Mouse (Mus musculus) neural tube, embryonic 14.5 days (tissue): Measurements from ENCODE around the gene Ccdc12. TPM values are rescaled to one million over a fixed set of nuclear protein-coding genes. Genes with fewer than 3 reads are reported as not detected.
"Not testable (repeated sequence)": the region's sequence is repeated elsewhere in the genome, so short reads cannot be mapped to it uniquely, and the experiment has no call there.

Experiments
- ATAC-seq: fragments of 200-750 bp; cut with Nextera tagmentation; 2 replicates; pipeline ENCODE4 v1.8.0; 2017; ENCODE audit warnings: low read depth, mild to moderate bottlenecking, moderate TSS enrichment, moderate library complexity
- H3K27ac ChIP-seq: fragments of 300-500 bp; sonication (generic); 2 replicates; pipeline ENCODE4 v1.5.1; 2014; ENCODE audit warnings: low read depth, mild to moderate bottlenecking, control low read depth, low read length, moderate library complexity, mixed read lengths
- H3K27me3 ChIP-seq: fragments of 300-500 bp; sonication (generic); 2 replicates; pipeline ENCODE4 v1.6.1; 2014; ENCODE audit warnings: low read length; ENCODE audit not compliant: control insufficient read depth, insufficient read depth
- H3K36me3 ChIP-seq: fragments of 300-500 bp; sonication (generic); 2 replicates; pipeline ENCODE4 v1.6.1; 2014; ENCODE audit warnings: low read length, mixed read lengths; ENCODE audit not compliant: control insufficient read depth, insufficient read depth
- H3K4me1 ChIP-seq: fragments of 300-500 bp; sonication (generic); 2 replicates; pipeline ENCODE4 v1.6.1; 2014; ENCODE audit warnings: low read length; ENCODE audit not compliant: control insufficient read depth, insufficient read depth
- H3K4me2 ChIP-seq: fragments of 300-500 bp; sonication (generic); 2 replicates; pipeline ENCODE4 v1.6.1; 2014; ENCODE audit warnings: mild to moderate bottlenecking, low read depth, low read length, control low read depth
- H3K4me3 ChIP-seq: fragments of 300-500 bp; sonication (generic); 2 replicates; pipeline ENCODE4 v1.5.1; 2014; ENCODE audit warnings: low read depth, low read length, control low read depth, mixed read lengths
- H3K9ac ChIP-seq: fragments of 300-500 bp; sonication (generic); replicated peaks from 2 replicates; pipeline ENCODE4 v1.6.1; 2014; ENCODE audit warnings: low read depth, mild to moderate bottlenecking, control low read depth, low read length, mixed read lengths
- H3K9me3 ChIP-seq: fragments of 300-500 bp; sonication (generic); 2 replicates; pipeline ENCODE4 v1.6.1; 2016; ENCODE audit warnings: low read length; ENCODE audit not compliant: control insufficient read depth
- WGBS: fragments of 180-500 bp; shearing (Covaris S2); extraction: QIAGEN DNeasy Blood & Tissue Kit; methylation state at CpG from one replicate; pipeline ENCODE4 v1.1.7; 2014; 5-methylcytosine and 5-hydroxymethylcytosine counted together
- polyA plus RNA-seq: library from polyadenylated mRNA; unstranded; fragments of >200 nt; fragmentation: Nextera tagmentation; extraction: Ambion mirVana; gene quantifications from 2 replicates; pipeline ENCODE4 v1.2.1, GENCODE M21; 2014

The Ccdc12 gene
- polyA plus RNA-seq, 1 experiment from 2014 or later, result 112 TPM

GRCm38 (mm10) chr9:110680736-110681507 lies 24.6 kb downstream of the Ccdc12 start:
- no peak overlapping the region for H3K4me2 ChIP-seq
- H3K27me3 ChIP-seq, result no peaks in the 10 kb centered on the region
- peak overlapping the region; percentile 34; the same call in 1 of the 2 replicates for H3K27ac ChIP-seq
- H3K9me3 ChIP-seq, result no peaks in the 10 kb centered on the region
- H3K9ac ChIP-seq, result no peak overlapping the region
- H3K4me3 ChIP-seq, result no peak overlapping the region
- H3K36me3 ChIP-seq, result no peaks in the 10 kb centered on the region
- ATAC-seq, result no peak
- H3K4me1 ChIP-seq, result peaks cover 24% of the 10 kb centered on the region
- WGBS, result 84% methylated on average over 7 of the region's 7 CpGs

- Histone ChIP-seq H3K27ac (peak overlapping the region; percentile 73), H3K4me2 (no peak overlapping the region), H3K4me3 (no peak overlapping the region), H3K4me1 (peaks cover 24% of the 10 kb centered on the region), H3K27me3 (no peaks in the 10 kb centered on the region), H3K9ac (no peak overlapping the region), H3K9me3 (no peaks in the 10 kb centered on the region), H3K36me3 (no peaks in the 10 kb centered on the region)
- ATAC-seq, result peak; percentile 78
- WGBS, result 26% methylated on average over 9 of the region's 9 CpGs
Observed at GRCm38 (mm10) chr9:110681817-110682216, 25.5 kb downstream of the Ccdc12 start.

- no peak for ATAC-seq
- Histone ChIP-seq H3K27me3 (no peaks in the 10 kb centered on the region), H3K4me1 (peaks cover 24% of the 10 kb centered on the region), H3K9me3 (no peaks in the 10 kb centered on the region), H3K9ac (no peak overlapping the region), H3K36me3 (no peaks in the 10 kb centered on the region), H3K4me2 (no peak overlapping the region), H3K27ac (peak overlapping the region; percentile 73), H3K4me3 (no peak overlapping the region)
- 19% methylated on average over 5 of the region's 5 CpGs for WGBS
Observed at GRCm38 (mm10) chr9:110682255-110682654, 26.0 kb downstream of the Ccdc12 start.

GRCm38 (mm10) chr9:110682697-110683096 lies 26.4 kb downstream of the Ccdc12 start:
- not testable (repeated sequence) for ATAC-seq, H3K9ac ChIP-seq, H3K36me3 ChIP-seq, H3K4me3 ChIP-seq, H3K4me2 ChIP-seq, H3K27me3 ChIP-seq, H3K27ac ChIP-seq, H3K9me3 ChIP-seq
- 72% methylated on average over 3 of the region's 3 CpGs for WGBS
- peaks cover 24% of the 10 kb centered on the region for H3K4me1 ChIP-seq

- ATAC-seq, result peak; percentile 21
- Histone ChIP-seq H3K27ac (no peak overlapping the region; the same call in 1 of the 2 replicates), H3K4me1 (peaks cover 24% of the 10 kb centered on the region), H3K4me2 (no peak overlapping the region), H3K9ac (no peak overlapping the region), H3K36me3 (no peaks in the 10 kb centered on the region), H3K9me3 (no peaks in the 10 kb centered on the region), H3K27me3 (no peaks in the 10 kb centered on the region), H3K4me3 (no peak overlapping the region)
- WGBS, result 66% methylated on average over 4 of the region's 4 CpGs
Observed at GRCm38 (mm10) chr9:110683574-110684099, 27.3 kb downstream of the Ccdc12 start.

GRCm38 (mm10) chr9:110684100-110684831 lies 28.0 kb downstream of the Ccdc12 start:
- no peaks in the 10 kb centered on the region for H3K27me3 ChIP-seq
- no peaks in the 10 kb centered on the region for H3K36me3 ChIP-seq
- H3K4me3 ChIP-seq, result no peak overlapping the region
- no peak overlapping the region for H3K4me2 ChIP-seq
- peak overlapping the region; percentile 60 for H3K27ac ChIP-seq
- H3K9ac ChIP-seq, result 0 out of 2 replicates have a peak overlapping the region, but pooled peaks have one; percentile 2
- H3K9me3 ChIP-seq, result no peaks in the 10 kb centered on the region
- ATAC-seq, result peak; percentile 44; the same call in 1 of the 2 replicates
- 48% methylated on average over 6 of the region's 6 CpGs for WGBS
- H3K4me1 ChIP-seq, result peaks cover 24% of the 10 kb centered on the region

GRCm38 (mm10) chr9:110685187-110685586 lies 28.9 kb downstream of the Ccdc12 start:
- Histone ChIP-seq H3K27ac (no peak overlapping the region), H3K36me3 (no peaks in the 10 kb centered on the region), H3K4me2 (no peak overlapping the region), H3K9ac (no peak overlapping the region), H3K9me3 (no peaks in the 10 kb centered on the region), H3K27me3 (no peaks in the 10 kb centered on the region), H3K4me1 (peaks cover 24% of the 10 kb centered on the region), H3K4me3 (no peak overlapping the region)
- no peak for ATAC-seq
- 60% methylated on average over 8 of the region's 8 CpGs for WGBS

GRCm38 (mm10) chr9:110685591-110685990 lies 29.3 kb downstream of the Ccdc12 start:
- no peak for ATAC-seq

GRCm38 (mm10) chr9:110686472-110686871 lies 30.2 kb downstream of the Ccdc12 start:
- H3K9ac ChIP-seq, result no peak overlapping the region
- H3K9me3 ChIP-seq, result no peaks in the 10 kb centered on the region
- no peak overlapping the region for H3K4me2 ChIP-seq
- H3K36me3 ChIP-seq, result no peaks in the 10 kb centered on the region
- ATAC-seq, result no peak
- peaks cover 24% of the 10 kb centered on the region for H3K4me1 ChIP-seq
- H3K4me3 ChIP-seq, result no peak overlapping the region
- H3K27ac ChIP-seq, result no peak overlapping the region
- WGBS, result 58% methylated on average over 3 of the region's 3 CpGs
- H3K27me3 ChIP-seq, result no peaks in the 10 kb centered on the region

More at GRCm38 (mm10) chr9:110685591-110685990, 29.3 kb downstream of the Ccdc12 start:
- Histone ChIP-seq H3K27ac (no peak overlapping the region), H3K4me3 (no peak overlapping the region), H3K9ac (no peak overlapping the region), H3K36me3 (no peaks in the 10 kb centered on the region), H3K27me3 (no peaks in the 10 kb centered on the region), H3K9me3 (no peaks in the 10 kb centered on the region), H3K4me1 (peaks cover 24% of the 10 kb centered on the region), H3K4me2 (no peak overlapping the region)
- 74% methylated on average over 5 of the region's 5 CpGs for WGBS
